Comparison of ENCODE assay signal across 1 mouse cellular context in the genomic region with DNA sequence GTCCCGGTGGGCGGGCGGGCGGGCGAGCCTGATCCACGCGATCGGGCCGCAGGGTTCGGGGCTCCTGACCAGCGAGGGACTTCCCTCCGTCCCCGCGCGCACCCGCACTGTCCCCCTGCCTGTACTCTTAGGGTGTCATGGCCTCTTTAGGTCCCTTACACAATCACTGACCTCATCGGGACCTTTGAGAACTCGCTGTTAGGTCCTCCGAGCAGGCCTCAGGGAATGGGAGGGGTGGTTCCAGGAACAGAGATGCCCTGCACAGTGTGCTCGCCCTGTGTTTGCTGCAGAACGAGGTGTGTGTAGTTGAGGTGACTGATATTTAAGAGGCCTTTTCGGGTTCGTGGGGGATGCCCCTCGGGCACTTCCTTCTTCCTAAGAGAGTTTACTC.
TF ChIP-seq lines count a peak whose summit lies in the region.

No protein-coding gene starts in this region.

TF ChIP-seq in C2C12, 6 proteins besides CTCF, POLR2A, EP300 and RAD21:
- TF ChIP-seq MYOD1 (IDR thresholded peaks at IDR 0.05; ENCODE audit: control insufficient read depth, insufficient read length, low read depth) (no peak), MYOG (IDR thresholded peaks at IDR 0.05; ENCODE audit: control insufficient read depth, extremely low read depth, insufficient read length) (no peak), CEBPB (IDR thresholded peaks at IDR 0.05; ENCODE audit: low read depth) (no peak), USF1 (IDR thresholded peaks at IDR 0.05; ENCODE audit: low read depth) (no peak), FOSL1 (IDR thresholded peaks at IDR 0.05; ENCODE audit: insufficient read depth, low read length, poor library complexity, severe bottlenecking) (no peak), MAX (IDR thresholded peaks at IDR 0.05) (no peak)
